Mouse (Mus musculus): ENCODE measurements around the gene Pdilt.

DNA sequence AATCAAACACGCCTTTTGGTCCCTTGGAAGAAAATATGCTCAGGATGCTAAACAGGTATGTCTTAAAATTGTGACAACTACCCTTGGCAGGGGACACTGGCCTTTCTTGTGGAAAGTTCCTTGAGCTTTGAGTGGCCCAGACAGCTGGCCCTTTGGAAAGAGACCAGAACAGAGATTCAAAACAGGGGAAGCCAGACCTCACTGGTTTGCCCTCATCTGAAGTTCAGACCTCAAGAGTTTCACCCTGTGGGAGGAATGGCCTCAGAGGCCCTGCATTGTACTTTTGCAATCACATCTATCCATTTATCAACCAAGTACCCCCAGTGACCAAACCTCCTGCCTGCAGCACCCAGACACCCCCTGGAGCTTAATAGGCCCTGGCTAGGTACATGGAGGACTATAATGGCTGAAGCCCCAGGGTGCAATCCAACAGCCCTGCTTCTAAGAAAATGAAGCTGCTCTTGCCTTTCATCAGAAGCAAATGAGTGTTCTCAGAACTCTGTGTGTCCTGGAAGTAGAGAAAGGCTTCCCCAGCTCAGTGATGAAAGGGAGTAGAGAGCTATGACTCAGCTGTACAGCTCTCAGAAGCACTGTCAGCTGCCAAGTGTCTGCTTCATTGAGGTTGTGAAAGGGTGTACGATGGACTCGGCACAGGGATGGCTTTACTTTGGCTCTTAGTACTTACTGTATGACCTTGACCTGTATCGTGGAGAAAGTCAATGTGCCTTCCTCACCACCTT, 33.1 kb downstream of the Pdilt start:
- TF ChIP-seq CTCF (IDR thresholded peaks at IDR 0.05; ENCODE audit: extremely low read depth, insufficient read depth, low read length) (no peak), POLR2A (IDR thresholded peaks at IDR 0.05; ENCODE audit: extremely low read depth, insufficient read depth, low read length) (no peak)
